Mouse (Mus musculus) liver, adult 2 months (tissue): ENCODE results near the gene Zfyve1. TPM values are rescaled to one million over a fixed set of nuclear protein-coding genes. Genes with fewer than 3 reads are reported as not detected.

Experiments used
- DNase-seq: peaks from one replicate; pipeline ENCODE4 v3.0.0-alpha.2; 2011; ENCODE audit warnings: low read depth, low spot score; ENCODE audit errors: extremely low read depth
- H3K27ac ChIP-seq: fragments of 200-500 bp; replicated peaks from 2 replicates; pipeline ENCODE4 v1.5.1; 2012; ENCODE audit warnings: low read depth, mild to moderate bottlenecking, control low read depth, inconsistent platforms, low read length; ENCODE audit not compliant: insufficient read depth
- H3K27me3 ChIP-seq: fragments of 200-500 bp; 2 replicates; pipeline ENCODE4 v1.6.1; 2012; ENCODE audit warnings: mild to moderate bottlenecking, moderate library complexity, low read length, inconsistent platforms; ENCODE audit not compliant: control insufficient read depth, insufficient read depth
- H3K36me3 ChIP-seq: fragments of 200-500 bp; 2 replicates; pipeline ENCODE4 v1.6.1; 2012; ENCODE audit warnings: low read length, inconsistent platforms; ENCODE audit not compliant: control insufficient read depth, insufficient read depth
- H3K4me1 ChIP-seq: fragments of 200-500 bp; 2 replicates; pipeline ENCODE4 v1.6.1; 2011; ENCODE audit warnings: low read length; ENCODE audit not compliant: control insufficient read depth, insufficient read depth
- H3K4me3 ChIP-seq: fragments of 200-500 bp; 2 replicates; pipeline ENCODE4 v1.5.1; 2011; ENCODE audit warnings: low read depth, mild to moderate bottlenecking, control low read depth, low read length, moderate library complexity; ENCODE audit not compliant: insufficient read depth
- H3K79me2 ChIP-seq: fragments of 200-500 bp; 2 replicates; pipeline ENCODE4 v1.6.1; 2012; ENCODE audit warnings: inconsistent platforms, mild to moderate bottlenecking, low read length, moderate library complexity; ENCODE audit not compliant: control insufficient read depth, insufficient read depth
- H3K9ac ChIP-seq: fragments of 200-500 bp; 2 replicates; pipeline ENCODE4 v1.6.1; 2012; ENCODE audit warnings: low read depth, mild to moderate bottlenecking, control low read depth, inconsistent platforms, low read length
- CTCF ChIP-seq: fragments of 200-500 bp; IDR thresholded peaks from 2 replicates; pipeline ENCODE4 v1.5.1; 2011; ENCODE audit warnings: low read depth, low read length, control low read depth
- POLR2A ChIP-seq: fragments of 200-500 bp; IDR thresholded peaks from 2 replicates; pipeline ENCODE4 v1.6.1; 2011; ENCODE audit warnings: low read length, control low read depth; ENCODE audit not compliant: insufficient read depth; ENCODE audit errors: extremely low read depth
- WGBS: fragments of 180-500 bp; shearing (Covaris S2); methylation state at CpG from one replicate; pipeline ENCODE4 v1.1.7; 2018; 5-methylcytosine and 5-hydroxymethylcytosine counted together
- polyA plus RNA-seq: library from polyadenylated mRNA; depleted of rRNA; stranded (reverse); fragments of >200 nt; gene quantifications from 2 replicates; pipeline ENCODE4 v1.2.3, GENCODE M21; 2012; rRNA removed
- total RNA-seq: library from RNA; depleted of rRNA; stranded (reverse); fragments of >200 nt; gene quantifications from 2 replicates; pipeline ENCODE4 v1.2.3, GENCODE M21; 2014; rRNA removed

Zfyve1 gene
- total RNA-seq (52.0 and 57.7 TPM in 2 replicates), polyA plus RNA-seq (37.9 and 40.9 TPM in 2 replicates)

DNA sequence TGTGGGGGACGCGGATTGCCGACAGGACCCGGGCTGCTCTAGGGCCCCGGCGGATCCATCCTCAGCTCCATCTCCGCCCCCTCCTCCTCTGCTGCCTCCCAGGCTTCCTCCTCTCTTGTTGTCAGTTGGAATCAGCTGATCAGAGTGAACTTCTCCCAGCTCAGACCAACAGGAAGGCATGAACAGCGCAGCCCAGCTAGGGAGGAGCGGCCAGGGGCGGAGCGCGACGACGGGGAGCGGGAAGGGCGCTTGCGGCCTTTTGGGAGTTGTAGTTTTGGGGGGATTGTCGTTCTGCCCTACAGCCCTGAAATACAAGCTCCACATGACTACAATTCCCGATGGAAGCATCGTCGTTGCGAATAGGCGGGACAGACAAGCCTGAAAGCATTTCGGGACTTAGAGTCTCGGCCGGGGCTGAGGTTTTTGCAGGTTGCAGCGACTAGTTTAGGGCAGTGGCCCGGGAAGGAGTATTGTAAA lies at the start of gene Zfyve1:
Zfyve1 (minus strand) TSS at position 198 of the 477 bp plus-strand sequence.
- no peak for TF ChIP-seq CTCF
- TF ChIP-seq POLR2A, result peak; percentile 95
- H3K9ac ChIP-seq, result peak within 1 kb of the TSS; percentile 96
- H3K27me3 ChIP-seq, result no peaks in the 10 kb centered on the region
- H3K4me3 ChIP-seq, result peak within 1 kb of the TSS; percentile 88
- H3K36me3 ChIP-seq, result peaks cover 18% of the 10 kb centered on the region
- peaks cover 25% of the 10 kb centered on the region for H3K4me1 ChIP-seq
- H3K27ac ChIP-seq, result peak within 1 kb of the TSS; percentile 95
- peak; percentile 99 for DNase-seq
- peaks cover 20% of the 10 kb centered on the region; the same call in 1 of the 2 replicates for H3K79me2 ChIP-seq
- WGBS, result under 1% methylated on average over 28 of the region's 28 CpGs

DNA sequence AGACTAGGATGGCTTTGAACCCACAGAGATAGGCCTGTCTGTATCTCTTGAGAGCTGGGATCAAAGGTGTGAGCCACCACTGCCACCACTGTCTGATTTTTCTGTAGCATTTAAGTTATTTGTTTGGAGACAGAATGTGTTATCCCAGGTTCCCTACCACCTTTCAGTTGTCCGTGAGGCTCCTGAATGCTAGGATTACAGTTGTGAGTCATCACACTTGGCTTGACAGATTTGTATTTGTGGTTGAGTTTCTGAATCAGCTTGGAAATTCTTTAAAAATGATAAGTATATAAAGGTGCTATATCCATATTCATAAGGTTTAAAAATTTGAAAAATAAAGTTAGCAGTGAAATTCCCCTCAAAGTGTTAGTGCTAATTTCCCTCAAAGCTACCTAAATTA lies 46.1 kb upstream of the Zfyve1 start:
- Histone ChIP-seq H3K27ac (no peak overlapping the region), H3K79me2 (peaks cover 11% of the 10 kb centered on the region; the same call in 1 of the 2 replicates), H3K4me3 (no peak overlapping the region), H3K36me3 (peaks cover 57% of the 10 kb centered on the region), H3K4me1 (no peaks in the 10 kb centered on the region), H3K9ac (no peak overlapping the region), H3K27me3 (no peaks in the 10 kb centered on the region)
- DNase-seq, result no peak
- TF ChIP-seq CTCF (no peak), POLR2A (no peak)
- 93% methylated on average over 1 of the region's 1 CpGs for WGBS

DNA sequence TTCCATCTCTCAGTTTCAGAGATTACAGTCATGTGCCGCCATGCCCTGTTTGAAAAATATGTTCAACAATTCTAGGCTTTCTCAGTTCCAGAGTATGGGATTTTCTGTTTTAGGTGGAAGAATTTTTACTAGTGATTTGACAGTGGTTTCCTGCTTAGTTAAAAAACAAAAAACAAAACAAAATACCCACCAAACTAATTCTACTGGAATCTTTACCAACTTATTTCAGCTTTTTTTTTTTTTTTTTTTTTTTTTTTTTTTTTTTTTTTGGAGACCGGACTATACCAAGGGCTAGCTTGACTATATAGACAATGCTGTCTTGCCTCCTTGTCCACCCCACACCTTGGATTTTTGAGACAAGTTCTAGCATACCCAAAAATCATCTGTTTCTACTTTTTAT lies 44.2 kb upstream of the Zfyve1 start:
- 92% methylated on average over 2 of the region's 2 CpGs for WGBS
- Histone ChIP-seq H3K4me3 (no peak overlapping the region), H3K36me3 (peaks cover 61% of the 10 kb centered on the region)

DNA sequence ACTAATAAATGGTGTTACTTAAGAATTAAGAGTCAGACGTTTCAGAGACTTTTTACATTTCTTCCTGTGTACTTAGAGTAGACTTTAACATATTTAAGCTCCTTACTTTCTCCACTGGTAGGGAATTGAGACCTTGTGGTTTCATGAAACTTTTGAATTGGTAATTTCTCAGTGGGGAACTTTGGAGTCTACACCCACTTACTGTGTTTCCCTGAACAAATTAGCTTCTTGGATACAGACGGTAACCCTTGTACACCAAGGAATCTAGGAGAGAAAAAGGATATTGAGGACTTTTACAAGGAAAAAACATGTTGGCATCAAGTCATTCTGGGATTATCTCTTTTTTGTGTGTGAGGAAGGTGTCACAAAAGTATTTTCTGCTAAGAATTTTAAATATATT lies 36.8 kb upstream of the Zfyve1 start:
- Histone ChIP-seq H3K36me3 (peaks cover 26% of the 10 kb centered on the region), H3K27ac (no peak overlapping the region), H3K79me2 (peaks cover 15% of the 10 kb centered on the region; the same call in 1 of the 2 replicates), H3K27me3 (no peaks in the 10 kb centered on the region), H3K9ac (no peak overlapping the region), H3K4me1 (peaks cover 6% of the 10 kb centered on the region; the same call in 1 of the 2 replicates), H3K4me3 (peak overlapping the region; percentile 27; the same call in 1 of the 2 replicates)
- DNase-seq, result no peak
- TF ChIP-seq POLR2A, result no peak
- no peak for TF ChIP-seq CTCF
- 7% methylated on average over 2 of the region's 2 CpGs for WGBS

More for the DNA sequence above, 44.2 kb upstream of the Zfyve1 start:
- Histone ChIP-seq H3K9ac (no peak overlapping the region), H3K79me2 (peaks cover 16% of the 10 kb centered on the region; the same call in 1 of the 2 replicates), H3K27me3 (no peaks in the 10 kb centered on the region), H3K27ac (no peak overlapping the region), H3K4me1 (no peaks in the 10 kb centered on the region)
- DNase-seq, result no peak
- TF ChIP-seq CTCF (no peak), POLR2A (no peak)

DNA sequence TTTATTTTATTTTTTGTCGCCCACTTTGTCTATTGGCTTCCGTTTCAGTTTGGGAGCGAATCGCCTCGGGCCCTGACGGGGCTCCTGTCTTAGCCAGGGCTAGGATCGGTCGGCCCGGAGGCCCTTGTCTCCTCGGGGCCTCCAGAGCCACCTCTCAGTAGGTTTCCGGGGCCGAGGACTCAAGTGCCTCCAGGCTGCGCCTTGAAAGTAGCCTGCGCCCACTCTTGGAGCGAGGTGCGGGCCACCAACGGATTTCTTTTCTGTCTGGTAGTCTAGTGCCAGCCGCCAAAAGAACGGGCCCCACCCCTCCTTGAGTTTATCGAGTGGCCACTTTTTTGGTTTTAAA lies 35.6 kb upstream of the Zfyve1 start:
- no peaks in the 10 kb centered on the region for H3K27me3 ChIP-seq
- H3K4me1 ChIP-seq, result peaks cover 6% of the 10 kb centered on the region; the same call in 1 of the 2 replicates
- peak overlapping the region; percentile 100 for H3K9ac ChIP-seq
- no peak for DNase-seq
- peaks cover 20% of the 10 kb centered on the region for H3K36me3 ChIP-seq
- TF ChIP-seq POLR2A, result no peak
- TF ChIP-seq CTCF, result no peak
- WGBS, result under 1% methylated on average over 19 of the region's 20 CpGs
- peak overlapping the region; percentile 100 for H3K4me3 ChIP-seq
- H3K27ac ChIP-seq, result peak overlapping the region; percentile 99
- H3K79me2 ChIP-seq, result peaks cover 15% of the 10 kb centered on the region; the same call in 1 of the 2 replicates
